Mouse (Mus musculus) heart, embryonic 14.5 days (tissue): ENCODE measurements around the gene Unkl. TPM values are rescaled to one million over a fixed set of nuclear protein-coding genes. Genes with fewer than 3 reads are reported as not detected.
A peak's percentile ranks its signal among the peaks of the same experiment; 100 is the strongest.
"Not testable (repeated sequence)": the region's sequence is repeated elsewhere in the genome, so short reads cannot be mapped to it uniquely, and the experiment has no call there.

Source experiments
- ATAC-seq: fragments of 200-750 bp; cut with Nextera tagmentation; 2 replicates; pipeline ENCODE4 v1.8.0; 2017; ENCODE audit warnings: low read depth, moderate TSS enrichment; ENCODE audit not compliant: insufficient number of reproducible peaks, insufficient read depth, low FRiP score
- H3K27ac ChIP-seq, 2 experiments: fragments of 200-500 bp in 1 of 2; fragments of 300-500 bp in 1 of 2; sonication (generic) in 1 of 2; replicated peaks in 1 of 2; 2 replicates each; pipeline ENCODE4 v1.5.1; 2012 to 2014; ENCODE audit warnings: low read depth in 2 of 2, low read length in 2 of 2, control low read depth in 1 of 2, mild to moderate bottlenecking in 1 of 2, mixed read lengths in 1 of 2; ENCODE audit not compliant: control insufficient read depth in 1 of 2, insufficient read depth in 1 of 2
- H3K27me3 ChIP-seq: fragments of 300-500 bp; sonication (generic); 2 replicates; pipeline ENCODE4 v1.6.1; 2014; ENCODE audit warnings: mild to moderate bottlenecking, low read length, control low read depth; ENCODE audit not compliant: control insufficient read depth, insufficient read depth
- H3K36me3 ChIP-seq: fragments of 300-500 bp; sonication (generic); 2 replicates; pipeline ENCODE4 v1.6.1; 2014; ENCODE audit warnings: mild to moderate bottlenecking, control low read depth, low read length, mixed read lengths; ENCODE audit not compliant: control insufficient read depth, insufficient read depth
- H3K4me1 ChIP-seq, 2 experiments: fragments of 200-500 bp in 1 of 2; fragments of 300-500 bp in 1 of 2; sonication (generic) in 1 of 2; 2 replicates each; pipeline ENCODE4 v1.6.1; 2012 to 2014; ENCODE audit warnings: low read length in 2 of 2, control low read depth in 1 of 2, mixed read lengths in 1 of 2; ENCODE audit not compliant: control insufficient read depth in 2 of 2, insufficient read depth in 2 of 2
- H3K4me2 ChIP-seq: fragments of 300-500 bp; sonication (generic); 2 replicates; pipeline ENCODE4 v1.6.1; 2014; ENCODE audit warnings: mild to moderate bottlenecking, low read length
- H3K4me3 ChIP-seq, 2 experiments: fragments of 200-500 bp in 1 of 2; fragments of 300-500 bp in 1 of 2; sonication (generic) in 1 of 2; 2 replicates each; pipeline ENCODE4 v1.5.1; 2012 to 2014; ENCODE audit warnings: low read length in 2 of 2, mild to moderate bottlenecking in 2 of 2, control low read depth in 1 of 2, low read depth in 1 of 2, moderate library complexity in 1 of 2; ENCODE audit not compliant: control insufficient read depth in 1 of 2, insufficient read depth in 1 of 2
- H3K9ac ChIP-seq: fragments of 300-500 bp; sonication (generic); 2 replicates; pipeline ENCODE4 v1.6.1; 2014; ENCODE audit warnings: mild to moderate bottlenecking, low read length
- H3K9me3 ChIP-seq: fragments of 300-500 bp; sonication (generic); 2 replicates; pipeline ENCODE4 v1.6.1; 2016; ENCODE audit warnings: low read length, control low read depth; ENCODE audit not compliant: control insufficient read depth
- WGBS: fragments of 180-500 bp; shearing (Covaris S2); extraction: QIAGEN DNeasy Blood & Tissue Kit; methylation state at CpG from one replicate; pipeline ENCODE4 v1.1.7; 2014; 5-methylcytosine and 5-hydroxymethylcytosine counted together
- polyA plus RNA-seq: library from polyadenylated mRNA; unstranded; fragments of >200 nt; fragmentation: Nextera tagmentation; extraction: Ambion mirVana; gene quantifications from 2 replicates; pipeline ENCODE4 v1.2.1, GENCODE M21; 2014

Unkl gene
- polyA plus RNA-seq, 1 experiment from 2014 or later = 2.7 TPM

DNA sequence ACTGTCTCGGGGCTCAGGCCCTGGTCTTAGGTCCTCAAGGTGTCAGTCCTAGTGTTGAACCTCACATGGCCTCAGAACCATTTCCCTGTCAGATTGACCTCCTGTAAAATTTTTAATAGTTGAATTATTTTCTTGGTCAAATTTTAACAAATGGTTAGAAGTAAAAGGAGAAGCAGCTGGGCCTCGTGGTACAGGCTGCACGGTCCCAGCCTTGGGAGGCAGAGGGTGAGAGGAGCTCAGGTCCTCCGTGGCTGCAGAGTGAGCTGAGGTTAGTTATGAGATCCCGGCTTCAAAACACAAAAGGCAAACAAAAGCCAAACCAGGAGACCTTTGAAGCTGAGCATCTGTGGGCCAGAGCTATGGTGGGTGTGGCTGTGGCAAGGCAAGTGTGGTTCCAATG is 39.8 kb downstream of the Unkl start:
- Histone ChIP-seq H3K4me2 (no peak overlapping the region), H3K4me1 (no peaks in the 10 kb centered on the region), H3K36me3 (peaks cover 38% of the 10 kb centered on the region), H3K27ac (no peak overlapping the region), H3K9ac (no peak overlapping the region), H3K4me3 (no peak overlapping the region), H3K27me3 (no peaks in the 10 kb centered on the region), H3K9me3 (no peaks in the 10 kb centered on the region)
- ATAC-seq = no peak
- 85% methylated on average over 5 of the region's 5 CpGs for WGBS

DNA sequence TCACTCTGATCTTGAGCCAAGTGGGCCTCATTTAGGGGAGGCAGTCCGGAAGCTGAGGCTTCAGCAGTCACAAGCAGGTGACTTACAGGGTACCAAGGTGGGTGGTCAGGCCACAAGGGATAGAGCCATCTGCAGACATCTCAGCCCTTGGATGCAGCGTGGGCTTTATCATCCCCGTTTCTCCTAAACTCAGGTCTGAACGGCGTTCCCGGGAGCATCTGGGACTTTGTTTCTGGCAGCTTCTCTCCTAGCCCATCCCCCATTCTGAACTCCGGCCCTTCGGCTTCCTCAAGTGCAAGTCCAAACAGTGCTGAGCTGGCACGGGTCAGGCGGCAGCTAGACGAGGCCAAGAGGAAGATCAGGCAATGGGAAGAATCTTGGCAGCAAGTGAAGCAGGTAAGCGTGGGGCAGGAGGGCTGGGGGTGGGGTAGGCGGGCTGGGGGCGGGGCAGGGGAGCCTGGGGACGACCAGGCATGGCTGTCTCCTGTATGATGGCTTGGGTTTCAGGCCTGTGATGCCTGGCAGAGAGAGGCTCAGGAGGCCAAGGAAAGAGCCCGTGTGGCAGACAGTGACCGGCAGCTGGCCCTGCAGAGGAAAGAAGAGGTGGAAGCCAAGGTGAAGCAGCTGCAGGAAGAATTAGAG is 41.9 kb downstream of the Unkl start:
- H3K27ac ChIP-seq, ATAC-seq, H3K4me1 ChIP-seq, H3K9ac ChIP-seq, H3K27me3 ChIP-seq, H3K9me3 ChIP-seq, H3K4me2 ChIP-seq, H3K4me3 ChIP-seq: not testable (repeated sequence)
- peaks cover 47% of the 10 kb centered on the region for H3K36me3 ChIP-seq
- 75% methylated on average over 12 of the region's 17 CpGs for WGBS

- Histone ChIP-seq H3K4me1 (no peaks in the 10 kb centered on the region), H3K4me3 (no peak overlapping the region), H3K9me3 (no peaks in the 10 kb centered on the region), H3K4me2 (no peak overlapping the region), H3K27ac (no peak overlapping the region), H3K9ac (no peak overlapping the region; the same call in 1 of the 2 replicates), H3K27me3 (no peaks in the 10 kb centered on the region), H3K36me3 (peaks cover 48% of the 10 kb centered on the region)
- WGBS = 91% methylated on average over 3 of the region's 3 CpGs
- no peak for ATAC-seq
These were observed 42.5 kb downstream of the Unkl start for GRCm38 (mm10) chr17:25230700-25231099.

DNA sequence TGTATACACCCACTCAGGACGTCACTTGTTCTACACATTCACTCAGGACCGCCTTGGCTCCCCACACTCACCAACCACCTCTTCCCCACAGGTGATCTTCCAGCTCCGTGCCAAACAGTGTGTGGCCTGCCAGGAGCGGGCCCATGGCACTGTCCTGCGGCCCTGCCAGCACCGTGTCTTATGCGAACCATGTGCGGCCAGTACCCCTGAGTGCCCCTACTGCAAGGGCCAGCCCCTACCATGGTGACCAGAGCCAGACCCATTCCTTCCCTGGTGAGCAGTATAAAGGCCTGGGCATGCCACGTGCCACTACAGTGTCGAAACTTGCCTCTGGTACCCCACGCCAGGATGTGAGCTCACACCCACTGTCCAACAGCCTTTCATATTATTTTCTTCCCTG is 43.4 kb downstream of the Unkl start:
- H3K4me1 ChIP-seq, H3K27ac ChIP-seq, H3K4me3 ChIP-seq, H3K27me3 ChIP-seq, H3K9ac ChIP-seq, H3K4me2 ChIP-seq, ATAC-seq, H3K9me3 ChIP-seq: not testable (repeated sequence)
- H3K36me3 ChIP-seq = peaks cover 45% of the 10 kb centered on the region
- WGBS = 91% methylated on average over 5 of the region's 11 CpGs

DNA sequence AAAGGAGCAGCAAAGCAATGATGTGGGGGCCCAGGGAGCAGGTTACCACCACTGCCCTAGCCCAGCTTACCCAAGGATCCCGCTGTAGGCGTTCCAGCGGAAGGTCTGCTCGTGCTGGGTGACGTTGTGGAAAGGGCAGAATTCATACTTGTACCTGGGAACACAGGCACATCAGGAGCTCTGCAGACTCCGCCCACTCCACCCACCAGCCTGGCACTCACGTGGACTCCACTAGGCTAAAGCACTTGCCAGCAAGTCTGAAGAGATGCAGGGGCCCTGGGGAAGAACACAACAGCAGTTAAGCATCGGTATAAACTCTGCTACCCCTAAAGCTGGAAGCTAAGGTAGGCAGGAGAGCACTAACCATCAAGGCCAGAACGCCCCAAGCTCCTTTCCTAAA is 47.4 kb downstream of the Unkl start:
- no peak for ATAC-seq
- Histone ChIP-seq H3K27ac (no peak overlapping the region), H3K9ac (no peak overlapping the region), H3K36me3 (peaks cover 23% of the 10 kb centered on the region), H3K9me3 (no peaks in the 10 kb centered on the region), H3K4me2 (no peak overlapping the region), H3K4me3 (no peak overlapping the region), H3K4me1 (peaks cover 3 to 5% of the 10 kb centered on the region in 2 experiments; a peak in 3 of 4 replicates), H3K27me3 (no peaks in the 10 kb centered on the region)
- WGBS = 77% methylated on average over 9 of the region's 9 CpGs

GRCm38 (mm10) chr17:25239695-25240636 is 51.8 kb downstream of the Unkl start, which contains the start of the genes Gnptg and Tsr3:
TSS of gene Gnptg (minus strand) at chr17:25240124.
TSS of gene Tsr3 (plus strand) at chr17:25240170.
- H3K4me3 ChIP-seq = peak within 1 kb of the TSS; percentile 72 to 97
- H3K4me1 ChIP-seq = peaks cover 6 to 13% of the 10 kb centered on the region in 2 experiments; a peak in 3 of 4 replicates
- peak; percentile 75 for ATAC-seq
- peak within 1 kb of the TSS; percentile 40 to 71 for H3K27ac ChIP-seq
- no peaks in the 10 kb centered on the region for H3K9me3 ChIP-seq
- peaks cover 39% of the 10 kb centered on the region for H3K36me3 ChIP-seq
- whole genome bisulfite sequencing = under 1% methylated on average over 80 of the region's 80 CpGs
- peak within 1 kb of the TSS; percentile 84 for H3K9ac ChIP-seq
- peak within 1 kb of the TSS; percentile 73 for H3K4me2 ChIP-seq
- H3K27me3 ChIP-seq = no peaks in the 10 kb centered on the region

DNA sequence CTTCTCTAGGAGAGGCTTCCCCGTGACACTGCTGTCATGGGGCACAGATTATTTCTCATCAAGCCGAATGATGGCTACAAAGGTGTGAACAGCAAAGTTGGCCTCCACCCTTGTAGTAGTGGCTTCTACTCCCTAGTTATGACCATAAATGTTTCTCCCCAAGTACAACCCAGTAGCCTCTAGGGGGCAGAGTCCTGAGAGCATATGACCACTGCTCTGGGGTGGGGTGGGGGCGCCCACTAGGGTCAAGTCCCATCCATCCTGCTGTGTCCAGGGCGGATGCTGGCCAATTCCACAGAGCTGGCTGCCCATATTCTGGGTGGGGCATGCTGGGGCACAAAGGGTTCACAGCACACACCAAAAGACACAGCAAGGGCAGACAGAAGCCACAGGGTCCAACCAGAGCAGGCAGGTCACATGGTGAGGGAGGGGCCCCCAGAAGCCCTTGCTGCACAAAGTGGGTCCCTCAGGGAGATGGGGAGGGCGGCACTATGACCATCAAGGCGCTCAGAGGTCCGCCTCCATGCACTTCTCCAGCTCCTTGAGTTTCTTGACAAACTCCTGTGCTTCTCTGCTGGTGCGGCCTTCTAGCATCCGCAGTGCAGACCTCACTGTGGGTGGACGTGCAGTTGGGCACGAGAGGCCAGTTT is 55.1 kb downstream of the Unkl start:
- Histone ChIP-seq H3K27ac (no peak overlapping the region), H3K27me3 (no peaks in the 10 kb centered on the region; the same call in 1 of the 2 replicates), H3K36me3 (peaks cover 32% of the 10 kb centered on the region), H3K4me1 (peaks cover 6 to 13% of the 10 kb centered on the region in 2 experiments; a peak in 3 of 4 replicates), H3K9ac (no peak overlapping the region), H3K4me2 (no peak overlapping the region), H3K4me3 (no peak overlapping the region), H3K9me3 (no peaks in the 10 kb centered on the region)
- 90% methylated on average over 11 of the region's 11 CpGs for WGBS
- ATAC-seq = no peak
